Mouse (Mus musculus) cortical plate, adult 2 months (tissue): ENCODE data around the gene Lrrn1. TPM values are rescaled to one million over a fixed set of nuclear protein-coding genes. Genes with fewer than 3 reads are reported as not detected.

Experiments used
- H3K27ac ChIP-seq: fragments of 200-500 bp; 2 replicates; pipeline ENCODE4 v1.5.1; 2012; ENCODE audit warnings: low read length, control low read depth, inconsistent platforms; ENCODE audit not compliant: insufficient read depth
- H3K4me1 ChIP-seq: fragments of 200-500 bp; 2 replicates; pipeline ENCODE4 v1.6.1; 2011; ENCODE audit warnings: low read length; ENCODE audit not compliant: control insufficient read depth, insufficient read depth
- H3K4me3 ChIP-seq: fragments of 200-500 bp; 2 replicates; pipeline ENCODE4 v1.5.1; 2011; ENCODE audit warnings: mild to moderate bottlenecking, low read length, control low read depth; ENCODE audit not compliant: insufficient read depth
- CTCF ChIP-seq: fragments of 200-500 bp; IDR thresholded peaks from 2 replicates; pipeline ENCODE4 v1.5.1; 2011; ENCODE audit warnings: mild to moderate bottlenecking, control low read depth, low read length; ENCODE audit not compliant: insufficient read depth; ENCODE audit errors: extremely low read depth
- POLR2A ChIP-seq: fragments of 200-500 bp; IDR thresholded peaks from 2 replicates; pipeline ENCODE4 v1.6.1; 2011; ENCODE audit warnings: mild to moderate bottlenecking, low read length, control low read depth; ENCODE audit not compliant: insufficient read depth; ENCODE audit errors: extremely low read depth
- polyA plus RNA-seq: library from polyadenylated mRNA; depleted of rRNA; stranded (reverse); fragments of >200 nt; gene quantifications from 2 replicates; pipeline ENCODE4 v1.2.3, GENCODE M21; 2012

Lrrn1 gene
- polyA plus RNA-seq, 1 experiment = 43.2 TPM

- Histone ChIP-seq H3K4me1 (peaks cover 8% of the 10 kb centered on the region; the same call in 1 of the 2 replicates), H3K4me3 (no peak overlapping the region), H3K27ac (no peak overlapping the region)
- TF ChIP-seq CTCF (no peak), POLR2A (no peak)
Measured at GRCm38 (mm10) chr6:107536631-107537030, 7.1 kb downstream of the Lrrn1 start.

DNA sequence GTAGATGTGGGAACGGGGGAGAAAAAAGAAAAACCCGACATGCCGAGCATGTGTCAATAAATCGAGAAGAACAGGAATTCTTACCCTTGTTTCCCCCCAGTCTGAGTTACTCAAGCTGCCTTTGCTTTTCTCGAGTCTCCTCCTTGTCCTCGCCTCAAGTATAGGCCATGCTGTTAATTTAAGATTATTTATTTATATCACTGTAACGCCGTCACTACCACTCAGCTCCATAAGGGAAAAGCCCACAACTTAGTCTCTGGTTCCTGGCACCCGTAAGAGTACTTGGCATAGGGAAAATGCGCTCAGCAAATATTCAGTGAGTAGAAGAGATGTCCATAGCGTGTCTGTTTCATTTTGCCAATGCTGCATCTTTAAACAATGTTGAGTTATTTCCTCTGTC lies 11.7 kb downstream of the Lrrn1 start:
- TF ChIP-seq POLR2A (no peak), CTCF (no peak)
- H3K4me3 ChIP-seq = no peak overlapping the region; the same call in 1 of the 2 replicates
- H3K27ac ChIP-seq = no peak overlapping the region
- peaks cover 10% of the 10 kb centered on the region for H3K4me1 ChIP-seq

DNA sequence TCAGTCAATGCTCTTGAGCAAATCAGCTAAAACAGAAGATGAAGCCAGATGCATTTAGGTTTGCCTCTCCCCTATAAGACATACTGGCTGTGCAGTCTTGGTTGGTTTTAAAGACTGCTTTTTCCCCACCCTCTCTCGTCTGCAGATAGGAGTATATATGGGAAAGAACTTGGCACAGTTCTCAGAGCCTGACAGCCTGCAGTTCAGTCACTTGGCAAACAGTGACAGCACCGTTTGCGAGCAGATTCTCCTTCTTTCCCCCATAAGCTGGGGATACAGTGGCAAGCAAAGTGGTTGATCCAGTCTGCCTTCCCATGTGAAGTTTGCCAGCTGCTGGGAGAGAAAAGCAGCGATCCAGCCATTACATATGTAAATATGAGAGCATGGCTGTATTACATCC lies 12.3 kb downstream of the Lrrn1 start:
- H3K4me3 ChIP-seq = no peak overlapping the region
- no peak for TF ChIP-seq POLR2A
- no peak for TF ChIP-seq CTCF
- H3K27ac ChIP-seq = no peak overlapping the region
- peaks cover 10% of the 10 kb centered on the region for H3K4me1 ChIP-seq

- Histone ChIP-seq H3K27ac (no peak overlapping the region), H3K4me1 (peaks cover 4% of the 10 kb centered on the region), H3K4me3 (no peak overlapping the region)
- no peak for TF ChIP-seq CTCF
- no peak for TF ChIP-seq POLR2A
Measured at GRCm38 (mm10) chr6:107546272-107546671, 16.7 kb downstream of the Lrrn1 start.

GRCm38 (mm10) chr6:107552511-107552910 lies 22.9 kb downstream of the Lrrn1 start:
- TF ChIP-seq CTCF = no peak
- TF ChIP-seq POLR2A = no peak
- Histone ChIP-seq H3K4me3 (no peak overlapping the region), H3K4me1 (peaks cover 3% of the 10 kb centered on the region), H3K27ac (no peak overlapping the region)

- H3K4me1 ChIP-seq = peaks cover 3% of the 10 kb centered on the region
- no peak overlapping the region for H3K27ac ChIP-seq
- no peak overlapping the region for H3K4me3 ChIP-seq
- TF ChIP-seq POLR2A = no peak
- TF ChIP-seq CTCF = no peak
Measured at GRCm38 (mm10) chr6:107555364-107555763, 25.8 kb downstream of the Lrrn1 start.

DNA sequence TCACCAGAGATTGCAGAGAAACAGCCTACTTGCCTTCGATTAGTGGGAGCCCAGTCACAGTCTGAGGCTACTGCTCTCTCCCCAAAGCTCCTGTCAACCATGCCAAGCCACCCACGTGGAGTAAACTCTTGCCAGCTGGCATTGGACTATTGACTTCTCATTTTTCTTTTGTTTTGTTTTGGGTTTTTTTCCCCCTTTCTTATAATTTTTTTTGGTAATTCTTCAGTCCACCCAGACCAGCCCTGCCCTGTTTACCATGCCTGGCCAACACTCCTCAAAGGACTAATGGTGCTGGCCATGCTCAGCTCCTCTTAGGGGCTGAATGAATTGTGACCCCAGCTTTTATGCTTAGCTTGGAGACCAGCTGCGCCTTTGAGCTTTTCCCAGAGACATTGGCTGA lies 27.4 kb downstream of the Lrrn1 start:
- H3K4me1 ChIP-seq = peaks cover 3% of the 10 kb centered on the region
- H3K4me3 ChIP-seq = no peak overlapping the region
- TF ChIP-seq CTCF (no peak), POLR2A (no peak)
- no peak overlapping the region for H3K27ac ChIP-seq

DNA sequence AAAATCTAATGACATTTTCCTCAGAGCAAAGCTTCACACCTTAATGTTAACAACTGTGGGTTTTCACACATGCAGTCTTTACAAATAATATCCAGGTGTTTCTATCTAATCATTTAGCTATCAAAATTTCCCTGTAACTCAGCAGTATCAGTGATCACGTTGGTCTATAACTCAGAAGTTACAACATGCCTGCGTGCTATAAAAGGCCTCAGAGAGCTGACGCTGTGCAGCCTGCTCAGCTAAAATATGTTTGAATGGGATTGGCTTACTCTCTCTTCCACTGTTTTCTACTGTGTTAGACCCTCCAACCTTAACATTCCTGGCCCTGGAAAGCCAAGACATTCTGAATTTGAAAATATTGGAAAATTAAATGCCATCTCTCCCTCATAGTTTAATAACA lies 28.2 kb downstream of the Lrrn1 start:
- no peak overlapping the region for H3K27ac ChIP-seq
- H3K4me3 ChIP-seq = no peak overlapping the region
- TF ChIP-seq CTCF = no peak
- peaks cover 3% of the 10 kb centered on the region for H3K4me1 ChIP-seq

- H3K27ac ChIP-seq = no peak overlapping the region
- H3K4me1 ChIP-seq = no peaks in the 10 kb centered on the region; the same call in 1 of the 2 replicates
- no peak overlapping the region for H3K4me3 ChIP-seq
- no peak for TF ChIP-seq POLR2A
Measured at GRCm38 (mm10) chr6:107562255-107562654, 32.7 kb downstream of the Lrrn1 start.

- H3K27ac ChIP-seq = no peak overlapping the region
Measured at GRCm38 (mm10) chr6:107566944-107567634, 37.5 kb downstream of the Lrrn1 start.

More at GRCm38 (mm10) chr6:107566944-107567634, 37.5 kb downstream of the Lrrn1 start:
- no peak for TF ChIP-seq POLR2A
- no peak overlapping the region for H3K4me3 ChIP-seq
- H3K4me1 ChIP-seq = no peaks in the 10 kb centered on the region
